Mouse (Mus musculus): ENCODE results near the gene Bgn.

DNA sequence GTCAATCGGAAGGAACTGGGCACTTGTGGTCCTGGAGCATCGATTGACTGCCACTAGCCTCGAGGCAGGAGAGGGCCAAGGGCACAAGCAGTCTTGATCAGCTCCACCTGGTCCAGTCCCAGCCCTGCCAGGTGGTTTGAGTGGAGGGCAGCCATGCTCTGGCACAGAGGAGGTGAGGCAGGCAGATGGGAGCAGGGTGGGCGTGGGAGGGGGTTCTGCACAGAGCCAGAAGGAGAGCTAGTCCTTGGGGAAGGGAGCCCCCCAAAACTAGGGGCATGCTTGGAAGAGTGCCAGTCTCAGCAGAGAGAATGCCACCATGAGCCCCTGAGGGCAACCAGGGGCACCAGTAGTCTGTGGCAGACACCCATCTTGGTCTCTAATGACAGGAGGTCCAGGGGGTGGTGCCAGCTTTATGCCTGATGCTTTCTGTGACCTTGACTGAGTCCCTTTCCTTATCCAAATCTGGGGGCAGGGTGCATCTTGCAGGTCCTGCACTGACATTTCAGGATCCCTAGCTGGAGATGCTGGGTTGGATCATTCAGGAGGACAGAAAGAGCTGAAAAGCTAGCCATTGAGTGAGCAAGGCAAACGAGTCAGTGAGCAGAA lies 21.8 kb downstream of the Bgn start:
- TF ChIP-seq CTCF (IDR thresholded peaks at IDR 0.05) (no peak), EP300 (IDR thresholded peaks at IDR 0.05) (no peak)
